Mouse (Mus musculus) hindbrain, postnatal 0 days (tissue): ENCODE measurements around the gene Rdh9. TPM values are rescaled to one million over a fixed set of nuclear protein-coding genes. Genes with fewer than 3 reads are reported as not detected.
"Not testable (repeated sequence)": the region's sequence is repeated elsewhere in the genome, so short reads cannot be mapped to it uniquely, and the experiment has no call there.

Experiments
- ATAC-seq: fragments of 200-750 bp; cut with Nextera tagmentation; 2 replicates; pipeline ENCODE4 v1.8.0; 2017; ENCODE audit warnings: mild to moderate bottlenecking, moderate TSS enrichment, moderate library complexity
- DNase-seq: peaks from one replicate; pipeline ENCODE4 v3.0.0-alpha.2; 2015; ENCODE audit warnings: low spot score
- H3K27ac ChIP-seq: fragments of 300-500 bp; sonication (generic); 2 replicates; pipeline ENCODE4 v1.5.1; 2014; ENCODE audit warnings: mild to moderate bottlenecking
- H3K27me3 ChIP-seq: fragments of 300-500 bp; sonication (generic); 2 replicates; pipeline ENCODE4 v1.6.1; 2014; ENCODE audit warnings: low read length, mixed read lengths; ENCODE audit not compliant: insufficient read depth
- H3K36me3 ChIP-seq: fragments of 300-500 bp; sonication (generic); 2 replicates; pipeline ENCODE4 v1.6.1; 2014; ENCODE audit warnings: low read length, mixed read lengths; ENCODE audit not compliant: insufficient read depth
- H3K4me1 ChIP-seq: fragments of 300-500 bp; sonication (generic); 2 replicates; pipeline ENCODE4 v1.6.1; 2014; ENCODE audit warnings: antibody characterized with exemption, low read length, mixed read lengths; ENCODE audit not compliant: insufficient read depth
- H3K4me2 ChIP-seq: fragments of 300-500 bp; sonication (generic); 2 replicates; pipeline ENCODE4 v1.6.1; 2014; ENCODE audit warnings: low read depth, mild to moderate bottlenecking, low read length, moderate library complexity, mixed read lengths
- H3K4me3 ChIP-seq: fragments of 300-500 bp; sonication (generic); 2 replicates; pipeline ENCODE4 v1.5.1; 2014; ENCODE audit warnings: low read length
- H3K9ac ChIP-seq: fragments of 300-500 bp; sonication (generic); replicated peaks from 2 replicates; pipeline ENCODE4 v1.6.1; 2014; ENCODE audit warnings: mild to moderate bottlenecking, low read length, moderate library complexity, mixed read lengths
- H3K9me3 ChIP-seq: fragments of 300-500 bp; sonication (generic); 2 replicates; pipeline ENCODE4 v1.6.1; 2016; ENCODE audit warnings: low read length, mixed read lengths
- CTCF ChIP-seq: IDR thresholded peaks from 2 replicates; pipeline ENCODE4 v1.5.1; 2016; ENCODE audit warnings: antibody characterized with exemption, control low read depth, low read depth
- WGBS: fragments of 180-500 bp; shearing (Covaris S2); extraction: QIAGEN DNeasy Blood & Tissue Kit; methylation state at CpG from one replicate; pipeline ENCODE4 v1.1.7; 2014; 5-methylcytosine and 5-hydroxymethylcytosine counted together
- polyA plus RNA-seq: library from polyadenylated mRNA; unstranded; fragments of >200 nt; fragmentation: Nextera tagmentation; extraction: Ambion mirVana; gene quantifications from 2 replicates; pipeline ENCODE4 v1.2.1, GENCODE M21; 2015
- total RNA-seq: library from RNA; depleted of rRNA; stranded (reverse); fragments of >200 nt; gene quantifications from 2 replicates; pipeline ENCODE4 v1.2.3, GENCODE M21; 2014

The Rdh9 gene
- total and polyA plus RNA-seq, 2 experiments from 2014 or later, result 0.16 to 0.37 TPM

DNA sequence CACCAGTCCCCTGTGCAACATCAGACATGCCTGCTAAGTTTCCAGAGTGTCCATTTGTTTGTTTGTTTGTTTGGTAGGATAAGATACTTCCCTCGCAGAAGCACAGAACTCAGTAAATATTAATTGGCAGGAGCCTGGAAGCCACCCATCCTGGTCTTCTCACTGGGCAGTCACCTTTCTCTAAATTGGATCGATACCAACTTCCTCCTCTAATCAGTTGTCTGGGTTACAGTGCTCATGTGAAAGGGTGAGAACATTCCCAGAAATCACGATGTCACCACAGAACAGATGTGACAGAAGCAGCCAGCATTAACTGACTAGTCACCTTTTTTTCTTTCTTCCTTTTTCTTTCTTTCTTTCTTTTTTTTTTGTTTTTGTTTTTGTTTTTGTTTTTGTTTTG, 20.9 kb upstream of the Rdh9 start:
- no peak overlapping the region for H3K27ac ChIP-seq
- H3K27me3 ChIP-seq, result no peaks in the 10 kb centered on the region
- no peak overlapping the region for H3K4me2 ChIP-seq
- ATAC-seq (no peak), DNase-seq (no peak)
- H3K4me1 ChIP-seq, result no peaks in the 10 kb centered on the region
- H3K36me3 ChIP-seq, result no peaks in the 10 kb centered on the region
- H3K9ac ChIP-seq, result no peak overlapping the region
- WGBS, result 60% methylated on average over 3 of the region's 3 CpGs
- no peak for TF ChIP-seq CTCF
- H3K4me3 ChIP-seq, result no peak overlapping the region
- no peaks in the 10 kb centered on the region for H3K9me3 ChIP-seq

DNA sequence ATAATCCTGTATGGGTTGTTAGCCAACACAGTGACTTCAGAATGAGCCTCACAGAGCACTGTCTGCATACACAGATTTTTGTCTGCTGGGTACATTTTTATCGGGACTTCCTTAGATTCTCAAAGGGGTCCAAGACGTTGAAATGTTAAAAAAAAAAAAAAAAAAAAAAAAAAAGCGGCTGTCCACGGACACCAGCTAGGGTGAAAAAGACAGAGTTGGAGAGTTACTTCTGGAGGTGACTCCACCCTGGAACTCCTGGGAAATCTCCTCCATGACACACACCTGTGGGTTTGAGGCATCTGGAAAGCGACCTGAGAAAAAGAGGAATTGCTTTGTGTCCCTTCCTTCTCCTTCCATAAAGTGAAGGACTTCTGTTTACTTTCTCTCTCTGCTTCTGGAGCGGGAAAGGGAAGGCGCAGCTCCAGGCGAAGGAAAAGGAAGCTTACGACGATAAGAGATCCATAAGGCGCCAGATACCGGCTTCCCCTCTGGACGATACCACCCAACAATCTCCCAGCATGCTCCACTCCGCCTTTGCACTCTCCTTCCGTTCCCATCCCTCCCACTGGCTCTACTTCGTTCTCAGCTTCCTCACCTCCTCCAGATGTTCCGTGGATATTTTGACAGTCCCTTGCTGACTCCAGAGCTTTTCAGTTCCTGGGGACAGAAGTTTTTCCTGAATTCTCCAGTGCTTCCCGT, 20.3 kb upstream of the Rdh9 start:
- TF ChIP-seq CTCF, result no peak
- H3K27me3 ChIP-seq, result no peaks in the 10 kb centered on the region
- no peaks in the 10 kb centered on the region for H3K36me3 ChIP-seq
- H3K27ac ChIP-seq, result no peak overlapping the region
- H3K4me3 ChIP-seq, result no peak overlapping the region
- no peak overlapping the region for H3K9ac ChIP-seq
- H3K4me2 ChIP-seq, result peak overlapping the region; percentile 41
- no peaks in the 10 kb centered on the region for H3K9me3 ChIP-seq
- no peaks in the 10 kb centered on the region for H3K4me1 ChIP-seq
- WGBS, result 52% methylated on average over 18 of the region's 18 CpGs
- no peak for DNase-seq
- ATAC-seq, result no peak

DNA sequence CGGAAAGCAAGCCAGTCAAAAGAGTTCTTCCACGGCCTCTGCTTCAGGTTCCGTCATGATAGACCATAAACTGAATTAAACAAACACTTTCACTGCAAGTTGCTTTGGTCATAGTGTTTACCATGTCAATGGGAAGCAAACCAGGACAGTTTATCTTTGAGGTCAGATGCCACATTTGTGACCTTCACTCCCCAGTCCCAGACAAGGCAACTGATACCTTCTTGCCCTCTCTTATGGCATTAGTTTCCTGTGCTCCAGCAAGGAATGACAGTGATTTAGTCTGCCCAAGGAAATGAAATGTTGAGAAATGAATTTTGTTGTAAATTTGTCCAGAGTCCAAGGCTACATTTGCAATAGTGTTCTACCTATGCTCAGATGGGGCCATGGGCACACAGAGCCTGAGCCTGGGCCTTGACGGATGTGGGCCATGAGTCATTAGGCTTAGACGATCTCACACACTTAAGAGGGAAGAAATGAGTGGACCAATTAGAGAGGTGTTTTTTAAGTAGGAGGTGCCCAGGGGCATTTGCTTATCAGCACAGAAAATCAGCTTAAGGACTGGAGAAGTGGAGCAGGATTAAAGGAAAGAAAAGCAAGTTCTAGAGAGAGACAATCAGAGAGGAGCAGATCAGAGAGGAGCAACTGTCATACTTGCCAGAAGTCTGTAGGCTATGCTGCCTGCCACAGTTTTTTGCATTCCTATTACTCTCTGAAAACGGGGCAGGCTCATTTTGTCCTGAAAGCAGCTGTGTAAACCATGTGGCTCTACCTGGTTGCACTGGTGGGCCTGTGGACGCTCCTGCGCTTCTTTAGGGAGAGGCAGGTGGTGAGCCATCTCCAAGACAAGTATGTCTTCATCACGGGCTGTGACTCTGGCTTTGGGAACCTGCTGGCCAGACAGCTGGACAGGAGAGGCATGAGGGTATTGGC, 16.7 kb upstream of the Rdh9 start, which contains the start of the genes Rdh1 and Rdh16f1:
Gene Rdh1, plus strand, starts transcription at position 541 of the 930 bp plus-strand sequence.
Gene Rdh16f1, plus strand, starts transcription at position 607 of the 930 bp plus-strand sequence.
- no peaks in the 10 kb centered on the region for H3K9me3 ChIP-seq
- ATAC-seq, result no peak
- no peak for DNase-seq
- no peaks in the 10 kb centered on the region for H3K36me3 ChIP-seq
- H3K27me3 ChIP-seq, result no peaks in the 10 kb centered on the region
- H3K4me3 ChIP-seq, result no peak within 1 kb of the TSS
- 77% methylated on average over 9 of the region's 9 CpGs for WGBS
- H3K27ac ChIP-seq, result no peak within 1 kb of the TSS
- H3K4me1 ChIP-seq, result no peaks in the 10 kb centered on the region
- H3K9ac ChIP-seq, result no peak within 1 kb of the TSS
- H3K4me2 ChIP-seq, result no peak within 1 kb of the TSS
- no peak for TF ChIP-seq CTCF

DNA sequence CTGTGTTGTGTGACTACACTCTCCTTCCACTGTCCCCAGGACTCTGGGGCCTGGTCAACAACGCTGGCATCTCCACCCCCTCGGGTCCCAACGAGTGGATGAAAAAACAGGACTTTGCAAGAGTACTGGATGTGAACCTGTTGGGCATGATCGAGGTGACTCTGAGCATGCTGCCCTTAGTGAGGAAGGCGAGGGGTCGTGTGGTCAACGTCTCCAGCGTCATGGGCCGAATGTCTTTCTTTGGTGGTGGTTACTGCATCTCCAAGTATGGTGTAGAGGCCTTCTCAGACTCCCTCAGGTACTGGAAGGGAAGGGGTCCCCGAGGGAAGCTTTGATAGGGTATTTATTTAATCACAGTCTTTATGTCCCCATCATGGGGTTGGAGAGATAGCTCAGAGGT, 13.3 kb upstream of the Rdh9 start:
- not testable (repeated sequence) for H3K36me3 ChIP-seq, H3K4me1 ChIP-seq, H3K4me3 ChIP-seq, DNase-seq, H3K27ac ChIP-seq, ATAC-seq, H3K9me3 ChIP-seq, H3K4me2 ChIP-seq, H3K27me3 ChIP-seq, H3K9ac ChIP-seq
- WGBS, result 90% methylated on average over 10 of the region's 10 CpGs

DNA sequence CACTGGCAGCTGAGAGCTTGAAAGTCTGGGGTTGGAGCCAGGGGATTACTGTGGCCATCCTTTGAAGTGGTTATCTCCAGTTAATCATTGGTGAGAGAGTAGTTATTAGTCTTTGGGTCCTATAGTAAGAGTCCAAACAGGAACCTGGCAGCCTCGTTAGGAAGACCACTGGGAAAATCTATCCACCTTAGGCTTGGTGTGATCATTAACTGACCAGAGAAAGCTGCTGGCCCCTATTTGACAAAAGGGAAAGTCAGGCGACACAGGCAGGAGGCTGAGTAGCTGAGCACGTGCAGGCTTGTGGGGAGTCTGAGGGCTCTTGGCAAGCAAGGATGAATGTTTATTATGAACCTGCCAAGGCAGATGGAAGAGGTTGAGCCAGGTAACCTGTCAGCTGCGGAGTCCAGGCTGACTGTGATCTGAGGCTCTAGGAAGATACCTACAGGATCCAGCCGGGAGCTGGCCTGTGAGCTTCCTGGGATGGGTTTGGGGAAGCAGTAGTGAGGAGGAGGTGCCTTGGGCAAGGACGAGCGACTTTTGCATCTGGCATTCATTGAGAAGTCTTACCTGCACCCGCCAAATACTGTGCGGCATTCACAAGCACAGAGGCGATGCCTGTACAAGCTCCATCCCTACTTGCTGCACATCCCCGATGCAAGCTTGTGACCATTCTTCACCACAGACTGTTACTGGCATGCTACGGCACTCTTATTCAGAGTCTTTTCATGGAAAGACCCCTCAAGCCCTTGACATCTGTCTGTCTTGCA, 12.1 kb upstream of the Rdh9 start:
- no peak for DNase-seq
- no peak for TF ChIP-seq CTCF
- Histone ChIP-seq H3K4me1 (no peaks in the 10 kb centered on the region), H3K36me3 (no peaks in the 10 kb centered on the region), H3K9me3 (no peaks in the 10 kb centered on the region), H3K4me2 (no peak overlapping the region), H3K4me3 (no peak overlapping the region), H3K9ac (no peak overlapping the region), H3K27ac (no peak overlapping the region), H3K27me3 (no peaks in the 10 kb centered on the region)
- ATAC-seq, result no peak
- 60% methylated on average over 12 of the region's 12 CpGs for WGBS

DNA sequence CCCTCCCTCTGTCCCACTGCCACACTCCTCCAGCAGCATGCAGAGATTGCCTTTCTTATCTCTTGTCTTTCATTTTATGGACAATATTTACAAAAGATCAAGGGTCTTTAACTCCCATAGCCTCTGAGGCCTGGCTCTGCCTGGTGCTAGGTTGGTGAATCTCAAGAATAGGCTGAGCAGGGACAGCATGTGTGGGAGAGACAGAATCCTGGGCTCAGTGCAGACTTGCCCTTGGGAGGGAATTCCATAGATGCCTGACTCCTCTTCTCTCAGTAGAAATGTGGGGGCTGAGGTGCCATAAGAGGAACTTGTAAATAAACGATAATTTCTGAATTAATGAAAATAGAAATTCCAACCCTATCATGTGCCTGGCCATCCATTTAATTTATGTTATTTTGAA, 9.6 kb upstream of the Rdh9 start:
- no peak for TF ChIP-seq CTCF
- 84% methylated on average over 1 of the region's 1 CpGs for whole genome bisulfite sequencing
- Histone ChIP-seq H3K4me2 (no peak overlapping the region), H3K36me3 (no peaks in the 10 kb centered on the region), H3K9me3 (no peaks in the 10 kb centered on the region), H3K9ac (no peak overlapping the region), H3K27ac (no peak overlapping the region), H3K27me3 (no peaks in the 10 kb centered on the region), H3K4me3 (no peak overlapping the region), H3K4me1 (no peaks in the 10 kb centered on the region)
- ATAC-seq, result no peak
- no peak for DNase-seq

DNA sequence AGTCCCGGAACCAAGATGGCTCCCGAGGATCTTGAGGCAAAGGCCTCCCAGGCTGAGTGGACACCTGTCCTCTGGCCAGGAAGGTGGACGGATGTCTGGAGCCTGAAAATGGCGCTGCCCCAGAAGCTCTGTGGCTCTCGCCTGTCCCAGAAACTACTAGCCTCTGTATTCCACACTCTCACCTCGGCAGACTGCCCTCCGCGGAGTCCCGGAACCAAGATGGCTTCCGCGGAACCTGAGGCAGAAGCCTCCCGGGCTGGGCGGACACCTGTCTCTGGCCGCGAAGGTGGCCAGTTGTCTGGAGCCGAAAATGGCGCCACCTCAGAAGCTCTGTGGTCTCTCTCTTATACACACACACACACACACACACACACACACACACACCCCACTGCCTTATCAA, 6.1 kb downstream of the Rdh9 start:
- H3K4me2 ChIP-seq, H3K9ac ChIP-seq, H3K36me3 ChIP-seq, DNase-seq, H3K27me3 ChIP-seq, H3K27ac ChIP-seq, H3K9me3 ChIP-seq, H3K4me3 ChIP-seq, ATAC-seq, H3K4me1 ChIP-seq: not testable (repeated sequence)
- 94% methylated on average over 17 of the region's 17 CpGs for WGBS

DNA sequence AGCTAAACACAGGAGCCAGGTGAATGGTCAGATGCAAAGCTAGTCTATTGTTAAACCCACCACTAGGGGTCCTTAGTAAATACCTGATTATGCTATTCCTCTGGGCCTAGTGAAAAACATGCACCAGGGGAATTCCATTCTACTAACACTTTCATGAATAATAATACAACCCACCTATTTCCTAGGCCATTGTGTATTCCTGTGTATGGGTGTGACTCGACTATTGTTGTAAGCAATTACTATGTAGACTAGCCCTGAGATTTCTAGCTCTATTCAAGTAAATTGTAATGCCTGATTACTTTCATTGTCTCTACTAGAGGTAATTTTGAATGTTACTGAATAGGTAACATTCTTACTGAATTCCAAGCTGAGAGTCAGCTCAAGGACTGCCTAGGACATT, 9.2 kb downstream of the Rdh9 start:
- not testable (repeated sequence) for H3K36me3 ChIP-seq, ATAC-seq
- WGBS, result 84% methylated on average over 1 of the region's 1 CpGs

More for the DNA sequence above, 9.2 kb downstream of the Rdh9 start:
- H3K9ac ChIP-seq, H3K4me1 ChIP-seq, H3K27me3 ChIP-seq, H3K4me3 ChIP-seq, H3K27ac ChIP-seq, H3K4me2 ChIP-seq, DNase-seq, H3K9me3 ChIP-seq: not testable (repeated sequence)
